Mouse (Mus musculus) brain, embryonic 14.5 days (tissue): ENCODE measurements around the gene Cd2bp2. TPM values are rescaled to one million over a fixed set of nuclear protein-coding genes. Genes with fewer than 3 reads are reported as not detected.

Source experiments
- DNase-seq: peaks from one replicate; pipeline ENCODE4 v3.0.0-alpha.2; 2011; ENCODE audit warnings: low read depth
- CTCF ChIP-seq: fragments of 200-500 bp; IDR thresholded peaks from 2 replicates; pipeline ENCODE4 v1.5.1; 2012; ENCODE audit warnings: inconsistent platforms, mild to moderate bottlenecking, moderate library complexity, borderline replicate concordance; ENCODE audit not compliant: insufficient read depth, insufficient read length; ENCODE audit errors: extremely low read depth
- POLR2A ChIP-seq: fragments of 200-500 bp; IDR thresholded peaks from 2 replicates; pipeline ENCODE4 v1.6.1; 2012; ENCODE audit warnings: mild to moderate bottlenecking, inconsistent platforms, borderline replicate concordance; ENCODE audit not compliant: poor library complexity, insufficient read depth, insufficient read length, severe bottlenecking; ENCODE audit errors: extremely low read depth
- polyA plus RNA-seq: library from polyadenylated mRNA; depleted of rRNA; stranded (reverse); fragments of >200 nt; gene quantifications from 2 replicates; pipeline ENCODE4 v1.2.3, GENCODE M21; 2012

Cd2bp2 gene
- polyA plus RNA-seq, 1 experiment: 117 TPM

DNA sequence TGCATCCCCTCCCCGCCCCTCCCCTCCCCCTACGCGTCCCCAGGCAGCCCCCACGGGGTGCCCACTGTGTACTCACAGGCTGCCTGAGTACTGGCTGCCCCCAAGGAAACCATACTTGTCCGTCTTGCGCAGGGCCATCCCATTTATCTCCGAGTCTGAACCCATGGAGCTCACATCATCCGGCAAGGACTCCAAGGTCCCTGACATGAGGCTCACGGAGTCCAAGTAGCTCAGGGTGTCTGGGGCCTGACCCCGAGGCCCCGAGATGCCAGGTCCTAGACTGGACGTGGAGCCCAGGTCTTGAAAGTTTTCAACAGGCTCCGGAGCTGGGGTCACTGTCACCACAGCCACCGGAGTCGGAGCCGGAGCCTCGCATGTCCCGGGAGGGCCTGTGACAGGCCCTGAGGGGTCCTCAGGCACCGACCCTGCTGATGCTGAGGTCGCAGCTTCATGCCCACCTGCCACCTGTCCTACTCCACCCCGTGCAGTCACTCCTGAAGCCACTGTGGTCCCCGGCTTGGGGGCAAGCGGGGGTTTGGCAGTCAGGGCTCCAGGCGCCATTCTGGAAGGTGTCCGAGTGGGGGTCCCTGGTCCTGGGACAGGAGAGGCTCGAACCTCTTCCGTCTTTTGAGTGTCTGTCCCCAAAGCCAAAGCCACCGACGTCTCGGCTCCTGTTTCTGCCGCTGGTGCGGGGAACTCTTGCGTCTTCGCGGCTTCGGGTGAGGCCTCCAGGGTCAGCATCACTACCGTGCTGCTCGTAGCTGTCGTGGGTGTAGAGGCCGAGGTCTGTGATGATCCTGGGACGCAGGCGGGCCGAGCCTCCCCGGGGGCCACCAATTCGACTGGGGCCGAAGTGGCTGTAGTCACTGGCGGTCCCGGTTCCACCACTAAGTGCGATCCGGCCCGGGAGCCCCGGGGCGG, 11.8 kb upstream of the Cd2bp2 start:
- TF ChIP-seq POLR2A (no peak), CTCF (no peak; the same call in 1 of the 2 replicates)
- DNase-seq: peak; percentile 29

DNA sequence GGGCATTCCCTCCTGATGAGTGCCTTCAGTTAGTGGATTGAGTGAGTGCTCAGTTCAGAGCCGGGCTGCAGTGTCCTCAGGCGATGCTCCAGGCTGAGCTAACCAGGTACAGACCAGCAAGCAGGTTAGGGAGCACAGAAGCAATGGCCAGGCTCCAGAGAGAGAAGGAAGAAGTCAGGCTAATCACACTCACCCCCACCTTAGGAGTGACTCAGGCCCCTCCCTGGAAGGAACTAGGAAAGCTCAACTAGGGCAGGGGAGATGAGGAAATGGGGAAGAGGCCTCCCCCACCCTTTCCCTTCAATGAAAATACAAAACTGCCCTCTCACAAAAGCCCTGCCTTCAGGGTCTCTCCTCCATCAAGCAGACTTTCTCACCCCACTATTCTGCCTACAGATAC, 10.8 kb upstream of the Cd2bp2 start:
- no peak for DNase-seq
- TF ChIP-seq CTCF (no peak), POLR2A (no peak)

- TF ChIP-seq CTCF: no peak
- TF ChIP-seq POLR2A: no peak
- no peak for DNase-seq
These were observed 634 bp upstream of the Cd2bp2 start for GRCm38 (mm10) chr7:127196484-127196883.

- TF ChIP-seq CTCF (no peak), POLR2A (no peak)
These were observed 1.2 kb downstream of the Cd2bp2 start for GRCm38 (mm10) chr7:127194633-127195029.

DNA sequence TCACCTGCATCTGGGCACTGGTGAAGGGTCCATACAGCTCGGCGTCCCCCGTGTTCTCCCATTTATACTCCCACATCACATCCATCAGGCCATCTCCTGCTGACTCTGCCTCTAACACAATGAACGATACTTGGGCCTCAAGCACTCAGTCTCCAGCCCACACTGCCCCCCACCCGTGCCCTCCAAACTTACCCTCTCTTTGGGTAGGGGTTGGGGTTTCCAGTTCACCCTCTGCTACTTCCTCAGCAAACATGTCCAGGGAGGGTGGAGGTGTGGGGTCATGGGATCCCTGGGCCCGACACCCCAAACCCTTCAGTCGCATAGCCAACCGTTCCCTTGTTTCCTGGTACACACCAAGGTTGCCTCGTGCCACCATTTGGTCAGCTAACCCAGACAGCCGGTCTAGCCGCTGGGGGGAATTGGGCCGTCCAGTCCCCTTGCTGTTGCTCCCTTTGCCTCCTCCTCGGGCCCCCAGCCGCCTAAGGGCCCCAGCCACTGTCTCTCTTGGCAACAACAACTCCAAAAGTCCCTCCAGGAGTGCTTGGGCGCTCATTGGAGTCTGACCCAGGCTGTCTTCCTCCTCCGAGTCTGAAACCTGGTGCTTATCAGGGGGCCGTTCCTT, 1.7 kb downstream of the Cd2bp2 start:
- DNase-seq: no peak
- TF ChIP-seq CTCF: no peak
- no peak for TF ChIP-seq POLR2A

More at GRCm38 (mm10) chr7:127194633-127195029, 1.2 kb downstream of the Cd2bp2 start:
- no peak for DNase-seq

DNA sequence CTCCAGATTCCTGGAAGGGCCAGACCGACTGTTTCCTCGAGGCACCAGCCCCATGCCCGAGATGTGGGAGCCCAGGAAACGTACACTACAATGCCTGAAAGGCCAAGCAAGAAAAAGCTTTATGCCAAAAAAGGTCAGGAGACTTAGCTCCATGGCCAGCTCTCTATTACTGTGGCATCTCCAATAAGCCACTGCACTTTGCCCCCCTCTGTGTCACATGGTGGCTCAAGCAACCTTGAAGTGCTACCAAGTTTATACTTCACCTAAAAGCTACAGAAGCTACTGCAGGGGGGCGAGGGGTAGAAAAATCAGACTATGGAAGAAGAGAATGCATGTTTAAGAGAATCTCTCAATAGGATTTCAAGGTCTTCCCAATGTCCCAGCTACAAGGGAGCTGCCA, 2.9 kb downstream of the Cd2bp2 start:
- no peak for DNase-seq
- TF ChIP-seq CTCF: no peak
- no peak for TF ChIP-seq POLR2A

GRCm38 (mm10) chr7:127190672-127191071, 5.2 kb downstream of the Cd2bp2 start:
- DNase-seq: no peak

GRCm38 (mm10) chr7:127188305-127189276, 7.3 kb downstream of the Cd2bp2 start:
- no peak for TF ChIP-seq CTCF
- TF ChIP-seq POLR2A: no peak
- no peak for DNase-seq

More at GRCm38 (mm10) chr7:127190672-127191071, 5.2 kb downstream of the Cd2bp2 start:
- TF ChIP-seq POLR2A (no peak), CTCF (no peak)

DNA sequence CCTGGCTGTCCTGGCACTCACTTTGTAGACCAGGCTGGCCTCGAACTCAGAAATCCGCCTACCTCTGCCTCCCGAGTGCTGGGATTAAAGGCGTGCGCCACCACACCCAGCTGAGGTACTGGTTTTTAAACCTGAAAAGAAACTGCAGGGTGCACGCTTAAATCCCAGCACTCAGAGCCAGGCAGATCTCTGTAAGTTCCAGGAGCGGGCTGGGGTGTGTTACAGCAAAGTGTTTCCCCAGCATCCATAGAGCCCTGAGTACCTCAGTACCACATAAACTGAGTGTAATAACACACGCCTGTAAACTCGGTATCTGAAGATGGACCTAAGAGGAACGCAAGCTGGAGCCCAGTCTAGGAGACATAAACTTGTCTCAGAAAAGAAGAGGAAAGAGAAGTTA, 8.5 kb downstream of the Cd2bp2 start:
- DNase-seq: no peak
- no peak for TF ChIP-seq CTCF

DNA sequence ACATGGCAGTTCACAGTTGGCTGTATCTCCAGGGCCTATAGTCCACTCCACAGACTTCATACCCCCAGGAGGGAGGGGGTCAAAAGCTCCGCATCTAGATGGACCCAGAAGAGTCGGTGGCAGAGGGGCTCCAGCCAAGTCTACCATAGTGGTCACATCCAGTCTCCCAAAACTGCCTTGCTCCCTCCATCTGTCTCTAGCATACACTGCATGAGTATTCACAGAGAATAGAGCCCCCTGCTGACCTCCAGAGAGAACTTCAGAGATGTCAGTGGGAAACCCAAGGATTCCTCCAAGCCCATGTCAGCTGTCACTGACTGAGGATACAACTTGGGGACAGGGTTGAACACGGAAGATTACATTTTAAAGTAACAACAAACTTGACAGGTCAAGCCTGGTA, 10.2 kb downstream of the Cd2bp2 start:
- TF ChIP-seq POLR2A (no peak), CTCF (peak; percentile 44; the same call in 1 of the 2 replicates)
- DNase-seq: peak; percentile 20

DNA sequence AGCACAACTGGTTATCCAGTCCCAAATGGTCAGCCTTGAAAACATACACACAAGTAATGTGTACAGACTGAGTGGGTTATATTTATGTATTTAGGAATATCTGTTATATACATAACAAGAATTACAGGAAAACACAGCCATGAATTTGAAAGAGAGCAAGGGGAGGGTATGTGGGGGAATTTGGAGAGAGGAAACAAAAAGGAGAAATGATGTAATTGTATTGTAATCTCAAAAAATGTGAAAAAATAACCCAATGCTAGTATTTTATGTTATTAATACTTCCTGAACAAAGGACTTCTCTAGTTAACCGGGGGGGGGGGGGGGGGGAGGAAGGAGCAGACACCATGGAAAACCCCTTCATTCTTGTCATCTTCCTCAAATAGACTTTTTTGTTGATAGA, 11.1 kb downstream of the Cd2bp2 start:
- TF ChIP-seq CTCF: no peak
- no peak for TF ChIP-seq POLR2A

GRCm38 (mm10) chr7:127183828-127184227, 12.0 kb downstream of the Cd2bp2 start:
- TF ChIP-seq POLR2A: no peak
- no peak for TF ChIP-seq CTCF
- DNase-seq: no peak

More for the DNA sequence above, 11.1 kb downstream of the Cd2bp2 start:
- DNase-seq: no peak
